Mouse (Mus musculus) bone marrow macrophage, adult 2 months (primary cell): ENCODE data around the gene Ifih1. TPM values are rescaled to one million over a fixed set of nuclear protein-coding genes. Genes with fewer than 3 reads are reported as not detected.

Source experiments
- H3K27ac ChIP-seq: 2 replicates; pipeline ENCODE4 v1.5.1; 2012; ENCODE audit warnings: low read depth, low read length; ENCODE audit not compliant: insufficient read depth
- H3K4me1 ChIP-seq: 2 replicates; pipeline ENCODE4 v1.6.1; 2012; ENCODE audit warnings: low read length; ENCODE audit not compliant: control insufficient read depth, insufficient read depth
- H3K4me3 ChIP-seq: 2 replicates; pipeline ENCODE4 v1.5.1; 2012; ENCODE audit warnings: mild to moderate bottlenecking, low read length, moderate library complexity; ENCODE audit not compliant: insufficient read depth
- CTCF ChIP-seq: IDR thresholded peaks from 2 replicates; pipeline ENCODE4 v1.5.1; 2012; ENCODE audit warnings: low read depth, mild to moderate bottlenecking, low read length, moderate library complexity
- POLR2A ChIP-seq: IDR thresholded peaks from 2 replicates; pipeline ENCODE4 v1.6.1; 2012; ENCODE audit warnings: mild to moderate bottlenecking, low read depth, low read length, borderline replicate concordance
- polyA plus RNA-seq: library from polyadenylated mRNA; stranded (reverse); fragments of >200 nt; gene quantifications from 2 replicates; pipeline ENCODE4 v1.2.4, GENCODE M21; 2012; ENCODE audit not compliant: missing spikeins, insufficient read depth, insufficient read length

Ifih1 gene
- polyA plus RNA-seq, 1 experiment, result 38.4 TPM

GRCm38 (mm10) chr2:62562661-62563485 lies 83.2 kb downstream of the Ifih1 start:
- H3K4me3 ChIP-seq, result no peak overlapping the region
- no peak for TF ChIP-seq CTCF
- no peak for TF ChIP-seq POLR2A
- H3K27ac ChIP-seq, result no peak overlapping the region
- H3K4me1 ChIP-seq, result no peaks in the 10 kb centered on the region

GRCm38 (mm10) chr2:62557417-62557816 lies 88.6 kb downstream of the Ifih1 start:
- no peaks in the 10 kb centered on the region for H3K4me1 ChIP-seq
- H3K27ac ChIP-seq, result no peak overlapping the region
- H3K4me3 ChIP-seq, result no peak overlapping the region
- no peak for TF ChIP-seq CTCF
- TF ChIP-seq POLR2A, result no peak

GRCm38 (mm10) chr2:62556349-62556748 lies 89.7 kb downstream of the Ifih1 start:
- Histone ChIP-seq H3K27ac (no peak overlapping the region), H3K4me1 (no peaks in the 10 kb centered on the region), H3K4me3 (no peak overlapping the region)
- TF ChIP-seq POLR2A, result no peak
- TF ChIP-seq CTCF, result no peak

GRCm38 (mm10) chr2:62549659-62550058 lies 96.4 kb downstream of the Ifih1 start:
- TF ChIP-seq CTCF (no peak), POLR2A (no peak)

GRCm38 (mm10) chr2:62549131-62549530 lies 96.9 kb downstream of the Ifih1 start:
- Histone ChIP-seq H3K4me1 (no peaks in the 10 kb centered on the region), H3K4me3 (no peak overlapping the region), H3K27ac (no peak overlapping the region)
- TF ChIP-seq POLR2A (no peak), CTCF (no peak)

More at GRCm38 (mm10) chr2:62549659-62550058, 96.4 kb downstream of the Ifih1 start:
- no peak overlapping the region for H3K4me3 ChIP-seq
- no peaks in the 10 kb centered on the region for H3K4me1 ChIP-seq
- no peak overlapping the region for H3K27ac ChIP-seq

- TF ChIP-seq CTCF (no peak), POLR2A (no peak)
- no peak overlapping the region for H3K4me3 ChIP-seq
- no peaks in the 10 kb centered on the region for H3K4me1 ChIP-seq
- no peak overlapping the region for H3K27ac ChIP-seq
Measured at GRCm38 (mm10) chr2:62548104-62548503, 98.0 kb downstream of the Ifih1 start.

Other genes with a start within 250 kb of the Ifih1 start
- 0.34 and 0.60 TPM in 2 replicates for gene Dpp4, start 234.0 kb downstream of the Ifih1 start, polyA plus RNA-seq
- not detected in 2 replicates for gene Gcg, start 162.6 kb downstream of the Ifih1 start, polyA plus RNA-seq
- gene Fap, start 72.2 kb downstream of the Ifih1 start, polyA plus RNA-seq, result 0.87 and 1.2 TPM in 2 replicates
- gene Gca, start 18.0 kb upstream of the Ifih1 start, polyA plus RNA-seq, result 7.3 and 9.0 TPM in 2 replicates